Mouse (Mus musculus) intestine, embryonic 15.5 days (tissue): ENCODE results near the gene Ddi1. TPM values are rescaled to one million over a fixed set of nuclear protein-coding genes. Genes with fewer than 3 reads are reported as not detected.

Source experiments
- ATAC-seq: fragments of 200-750 bp; cut with Nextera tagmentation; 2 replicates; pipeline ENCODE4 v1.8.0; 2017; ENCODE audit warnings: moderate TSS enrichment, moderate library complexity
- H3K27ac ChIP-seq: fragments of 300-500 bp; sonication (generic); 2 replicates; pipeline ENCODE4 v1.5.1; 2015; ENCODE audit warnings: mild to moderate bottlenecking, inconsistent platforms
- H3K27me3 ChIP-seq: fragments of 300-500 bp; sonication (generic); replicated peaks from 2 replicates; pipeline ENCODE4 v1.6.1; 2015; ENCODE audit warnings: inconsistent platforms
- H3K36me3 ChIP-seq: fragments of 300-500 bp; sonication (generic); 2 replicates; pipeline ENCODE4 v1.6.1; 2015; ENCODE audit warnings: inconsistent platforms
- H3K4me1 ChIP-seq: fragments of 300-500 bp; sonication (generic); replicated peaks from 2 replicates; pipeline ENCODE4 v1.6.1; 2015; ENCODE audit warnings: inconsistent platforms
- H3K4me2 ChIP-seq: fragments of 300-500 bp; sonication (generic); replicated peaks from 2 replicates; pipeline ENCODE4 v1.6.1; 2015; ENCODE audit warnings: mild to moderate bottlenecking, inconsistent platforms
- H3K4me3 ChIP-seq: fragments of 300-500 bp; sonication (generic); replicated peaks from 2 replicates; pipeline ENCODE4 v1.5.1; 2015; ENCODE audit warnings: inconsistent platforms
- H3K9ac ChIP-seq: fragments of 300-500 bp; sonication (generic); 2 replicates; pipeline ENCODE4 v1.6.1; 2015; ENCODE audit warnings: inconsistent platforms
- H3K9me3 ChIP-seq: fragments of 300-500 bp; sonication (generic); 2 replicates; pipeline ENCODE4 v1.6.1; 2016; ENCODE audit warnings: inconsistent platforms
- WGBS: fragments of 180-500 bp; shearing (Covaris S2); methylation state at CpG from one replicate; pipeline ENCODE4 v1.1.7; 2015; 5-methylcytosine and 5-hydroxymethylcytosine counted together
- polyA plus RNA-seq: library from polyadenylated mRNA; unstranded; fragments of >200 nt; fragmentation: Nextera tagmentation; extraction: Ambion mirVana; gene quantifications from 2 replicates; pipeline ENCODE4 v1.2.1, GENCODE M21; 2015

The Ddi1 gene
- polyA plus RNA-seq, result 0.04 and 0.08 TPM in 2 replicates

GRCm38 (mm10) chr9:6269796-6270280 is at the start of gene Ddi1:
Gene Ddi1, minus strand, starts transcription at chr9:6269846.
- H3K4me1 ChIP-seq, result no peaks in the 10 kb centered on the region
- H3K9me3 ChIP-seq, result no peaks in the 10 kb centered on the region
- no peak for ATAC-seq
- no peak within 1 kb of the TSS for H3K4me3 ChIP-seq
- no peaks in the 10 kb centered on the region for H3K27me3 ChIP-seq
- 65% methylated on average over 1 of the region's 1 CpGs for WGBS
- no peaks in the 10 kb centered on the region for H3K36me3 ChIP-seq
- H3K4me2 ChIP-seq, result no peak within 1 kb of the TSS
- H3K27ac ChIP-seq, result no peak within 1 kb of the TSS
- no peak within 1 kb of the TSS for H3K9ac ChIP-seq

DNA sequence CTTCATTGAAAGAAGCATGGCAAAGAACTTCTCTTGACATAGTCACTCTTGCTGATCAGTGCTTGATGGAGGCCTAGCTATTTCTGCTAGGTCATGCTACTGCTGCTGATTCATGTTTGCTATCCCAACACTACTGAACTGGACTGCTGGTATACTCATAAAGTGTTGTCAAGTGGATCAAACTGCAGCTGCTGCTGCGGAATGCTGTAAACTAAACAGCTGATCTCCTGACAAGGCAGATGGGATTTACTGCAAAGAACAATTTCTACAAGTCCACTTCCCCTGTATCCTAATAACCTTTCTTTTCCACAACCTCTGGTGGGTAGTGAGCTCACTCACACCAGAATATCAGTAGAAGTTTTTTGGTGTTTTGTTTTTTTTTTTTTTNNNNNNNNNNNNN is 47.5 kb upstream of the Ddi1 start:
- Histone ChIP-seq H3K27ac (no peak overlapping the region), H3K36me3 (no peaks in the 10 kb centered on the region), H3K9me3 (no peaks in the 10 kb centered on the region), H3K9ac (no peak overlapping the region), H3K4me2 (no peak overlapping the region), H3K27me3 (no peaks in the 10 kb centered on the region), H3K4me3 (no peak overlapping the region), H3K4me1 (no peaks in the 10 kb centered on the region)
- no peak for ATAC-seq
- whole genome bisulfite sequencing, result 51% methylated on average over 1 of the region's 1 CpGs

DNA sequence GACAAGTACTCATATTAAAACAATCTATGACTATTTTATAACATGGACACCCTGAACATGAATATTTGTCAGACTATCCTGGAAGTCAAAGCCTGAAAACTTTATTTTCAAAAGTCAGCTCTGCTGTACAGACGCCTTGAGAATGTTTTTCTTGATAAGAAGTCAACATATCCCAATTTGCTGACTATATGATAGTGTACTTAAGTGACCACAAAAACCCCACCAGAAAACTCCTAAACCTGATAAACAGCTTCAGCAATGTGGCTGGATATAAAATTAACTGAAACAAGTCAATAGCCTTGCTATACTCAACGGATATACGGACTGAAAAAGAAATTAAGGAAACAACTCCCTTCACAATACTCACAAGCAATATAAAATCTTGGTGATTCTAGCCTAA is 36.2 kb upstream of the Ddi1 start:
- no peaks in the 10 kb centered on the region for H3K36me3 ChIP-seq
- no peak overlapping the region for H3K27ac ChIP-seq
- H3K4me1 ChIP-seq, result no peaks in the 10 kb centered on the region
- WGBS, result 89% methylated on average over 3 of the region's 3 CpGs
- no peaks in the 10 kb centered on the region for H3K27me3 ChIP-seq
- H3K4me3 ChIP-seq, result no peak overlapping the region
- ATAC-seq, result no peak
- no peak overlapping the region for H3K4me2 ChIP-seq
- no peaks in the 10 kb centered on the region for H3K9me3 ChIP-seq
- no peak overlapping the region for H3K9ac ChIP-seq

DNA sequence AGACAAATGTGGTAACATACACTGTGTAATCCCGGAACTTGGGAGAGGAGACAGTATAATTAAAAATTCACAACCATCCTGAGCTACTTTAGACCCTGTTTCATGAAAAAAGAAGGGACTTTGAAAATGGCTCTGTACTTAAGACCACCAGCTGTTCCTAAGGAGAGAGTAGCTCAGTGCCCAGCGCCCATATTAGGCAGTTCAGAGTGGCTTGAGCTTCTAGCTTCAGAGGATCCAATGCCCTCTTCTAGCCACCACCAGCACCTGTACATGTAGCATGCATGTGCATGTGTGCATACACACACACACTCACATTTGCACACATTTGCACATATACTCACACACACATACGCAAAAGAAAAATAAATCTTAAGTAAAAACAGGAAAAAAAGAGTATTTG is 34.9 kb upstream of the Ddi1 start:
- 84% methylated on average over 3 of the region's 3 CpGs for WGBS
- no peak overlapping the region for H3K9ac ChIP-seq
- no peak overlapping the region for H3K4me3 ChIP-seq
- no peaks in the 10 kb centered on the region for H3K4me1 ChIP-seq
- H3K27ac ChIP-seq, result no peak overlapping the region
- H3K4me2 ChIP-seq, result no peak overlapping the region
- H3K9me3 ChIP-seq, result no peaks in the 10 kb centered on the region
- no peak for ATAC-seq
- no peaks in the 10 kb centered on the region for H3K36me3 ChIP-seq
- no peaks in the 10 kb centered on the region for H3K27me3 ChIP-seq

DNA sequence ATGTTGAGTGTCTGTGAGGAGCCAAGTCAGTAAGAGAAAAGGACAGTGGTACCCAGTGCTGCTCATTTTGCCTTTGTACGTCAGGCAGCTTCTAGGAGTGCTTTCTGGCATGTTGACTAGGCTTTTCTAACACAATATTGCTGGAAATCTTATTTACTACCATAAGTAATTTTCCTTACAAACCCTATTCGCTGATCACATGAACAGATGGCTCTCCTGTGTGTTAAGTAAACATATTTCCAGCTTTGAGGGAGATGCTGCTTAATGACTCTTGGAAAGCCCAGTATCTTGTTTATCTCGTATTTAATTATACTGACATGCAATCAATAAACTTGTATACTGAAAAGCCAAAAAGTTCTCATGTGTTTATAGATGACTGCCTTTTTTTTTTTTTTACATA is 32.4 kb upstream of the Ddi1 start:
- Histone ChIP-seq H3K27me3 (no peaks in the 10 kb centered on the region), H3K4me1 (no peaks in the 10 kb centered on the region), H3K36me3 (no peaks in the 10 kb centered on the region), H3K4me2 (no peak overlapping the region), H3K27ac (no peak overlapping the region), H3K9ac (no peak overlapping the region), H3K4me3 (no peak overlapping the region), H3K9me3 (no peaks in the 10 kb centered on the region)
- 50% methylated on average over 3 of the region's 3 CpGs for WGBS
- no peak for ATAC-seq

GRCm38 (mm10) chr9:6298547-6298946 is 28.9 kb upstream of the Ddi1 start:
- no peak overlapping the region for H3K4me2 ChIP-seq
- H3K4me3 ChIP-seq, result no peak overlapping the region
- H3K27me3 ChIP-seq, result no peaks in the 10 kb centered on the region
- no peaks in the 10 kb centered on the region for H3K36me3 ChIP-seq
- H3K27ac ChIP-seq, result no peak overlapping the region
- no peaks in the 10 kb centered on the region for H3K9me3 ChIP-seq
- WGBS, result 76% methylated on average over 2 of the region's 2 CpGs
- no peak for ATAC-seq
- no peaks in the 10 kb centered on the region for H3K4me1 ChIP-seq
- H3K9ac ChIP-seq, result no peak overlapping the region

GRCm38 (mm10) chr9:6289211-6289696 is 19.6 kb upstream of the Ddi1 start:
- H3K9me3 ChIP-seq, result no peaks in the 10 kb centered on the region
- no peak for ATAC-seq

DNA sequence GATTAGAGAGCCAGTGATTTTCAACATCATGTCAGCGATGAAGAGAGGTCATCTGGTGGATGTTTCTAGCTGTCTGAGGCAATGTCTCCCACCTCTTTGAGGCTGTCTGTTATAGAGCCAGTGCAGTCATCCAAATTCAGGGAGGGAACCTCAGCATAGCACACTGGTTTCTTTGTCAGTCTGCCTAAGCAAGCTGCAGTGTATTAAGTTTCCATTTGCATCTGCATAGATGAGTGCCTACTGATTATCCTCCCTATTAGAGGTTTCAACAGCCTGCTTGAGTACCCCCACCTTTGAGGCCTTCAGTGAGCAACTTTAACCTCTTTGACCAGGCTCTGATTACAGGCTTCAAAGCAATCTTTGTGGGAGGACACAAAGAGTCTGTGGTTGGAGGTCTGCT is 17.1 kb upstream of the Ddi1 start:
- 90% methylated on average over 1 of the region's 1 CpGs for WGBS
- no peak for ATAC-seq
- H3K4me3 ChIP-seq, result no peak overlapping the region
- no peak overlapping the region for H3K9ac ChIP-seq
- H3K4me2 ChIP-seq, result no peak overlapping the region
- no peaks in the 10 kb centered on the region for H3K27me3 ChIP-seq
- no peaks in the 10 kb centered on the region for H3K4me1 ChIP-seq
- no peak overlapping the region for H3K27ac ChIP-seq
- no peaks in the 10 kb centered on the region for H3K36me3 ChIP-seq
- no peaks in the 10 kb centered on the region for H3K9me3 ChIP-seq

More at GRCm38 (mm10) chr9:6289211-6289696, 19.6 kb upstream of the Ddi1 start:
- 30% methylated on average over 2 of the region's 2 CpGs for WGBS
- no peak overlapping the region for H3K4me3 ChIP-seq
- no peak overlapping the region for H3K4me2 ChIP-seq
- H3K27me3 ChIP-seq, result no peaks in the 10 kb centered on the region
- H3K9ac ChIP-seq, result no peak overlapping the region
- no peaks in the 10 kb centered on the region for H3K4me1 ChIP-seq
- H3K27ac ChIP-seq, result no peak overlapping the region
- no peaks in the 10 kb centered on the region for H3K36me3 ChIP-seq

GRCm38 (mm10) chr9:6277526-6277925 is 7.9 kb upstream of the Ddi1 start:
- no peak for ATAC-seq

DNA sequence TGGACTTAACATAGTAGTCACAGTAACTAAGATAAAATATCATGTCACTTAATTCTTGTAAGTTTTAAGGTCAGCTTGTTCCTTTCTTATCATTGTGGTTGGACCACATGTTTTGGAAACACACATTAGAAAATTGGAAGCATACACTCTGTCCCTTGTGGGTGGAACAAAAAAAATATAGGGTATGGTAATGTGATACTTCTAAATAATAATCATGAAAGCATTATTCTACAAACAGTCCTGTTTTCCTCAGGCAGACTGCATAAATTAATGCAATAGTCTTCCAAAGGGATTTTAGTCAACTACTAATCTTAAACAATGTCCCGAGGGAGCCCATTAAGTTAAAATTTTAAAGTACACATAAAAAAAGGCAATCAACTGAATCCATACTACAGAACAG is 6.7 kb upstream of the Ddi1 start:
- Histone ChIP-seq H3K27me3 (no peaks in the 10 kb centered on the region), H3K36me3 (no peaks in the 10 kb centered on the region), H3K9ac (no peak overlapping the region), H3K4me1 (no peaks in the 10 kb centered on the region), H3K27ac (no peak overlapping the region), H3K4me3 (no peak overlapping the region), H3K4me2 (no peak overlapping the region), H3K9me3 (no peaks in the 10 kb centered on the region)
- 59% methylated on average over 1 of the region's 1 CpGs for WGBS
- no peak for ATAC-seq

More at GRCm38 (mm10) chr9:6277526-6277925, 7.9 kb upstream of the Ddi1 start:
- Histone ChIP-seq H3K9me3 (no peaks in the 10 kb centered on the region), H3K27ac (no peak overlapping the region), H3K27me3 (no peaks in the 10 kb centered on the region), H3K4me2 (no peak overlapping the region), H3K4me1 (no peaks in the 10 kb centered on the region), H3K36me3 (no peaks in the 10 kb centered on the region), H3K9ac (no peak overlapping the region), H3K4me3 (no peak overlapping the region)

DNA sequence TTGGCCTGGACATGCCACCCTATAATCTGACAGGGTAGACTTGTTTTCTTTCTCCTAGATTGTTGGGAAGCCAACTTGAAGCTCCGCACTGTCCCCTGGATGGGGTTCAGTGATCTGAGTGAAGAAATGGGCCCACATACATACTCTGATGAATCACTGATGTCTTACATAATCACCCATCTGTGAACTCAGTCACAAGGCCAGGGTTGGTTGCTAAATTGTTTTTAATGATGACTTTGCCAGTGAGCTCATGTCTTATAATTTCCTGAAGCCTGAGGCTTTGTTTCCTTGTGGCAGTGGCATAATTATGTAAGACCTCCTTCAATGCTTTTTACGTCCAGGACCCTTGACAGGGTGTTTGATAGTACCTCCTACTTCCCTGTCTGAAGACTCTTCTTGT is 4.8 kb downstream of the Ddi1 start:
- ATAC-seq, result no peak
- H3K27me3 ChIP-seq, result no peaks in the 10 kb centered on the region
- no peak overlapping the region for H3K4me3 ChIP-seq
- no peaks in the 10 kb centered on the region for H3K36me3 ChIP-seq
- no peaks in the 10 kb centered on the region for H3K9me3 ChIP-seq
- no peak overlapping the region for H3K4me2 ChIP-seq
- WGBS, result 85% methylated on average over 2 of the region's 2 CpGs
- no peaks in the 10 kb centered on the region for H3K4me1 ChIP-seq
- no peak overlapping the region for H3K9ac ChIP-seq
- no peak overlapping the region for H3K27ac ChIP-seq

- H3K4me1 ChIP-seq, result no peaks in the 10 kb centered on the region
- H3K9ac ChIP-seq, result no peak overlapping the region
- H3K4me2 ChIP-seq, result no peak overlapping the region
- no peak for ATAC-seq
- H3K9me3 ChIP-seq, result no peaks in the 10 kb centered on the region
- H3K27ac ChIP-seq, result no peak overlapping the region
- no peaks in the 10 kb centered on the region for H3K36me3 ChIP-seq
- H3K27me3 ChIP-seq, result no peaks in the 10 kb centered on the region
- no peak overlapping the region for H3K4me3 ChIP-seq
Measured at GRCm38 (mm10) chr9:6257072-6257471, 12.6 kb downstream of the Ddi1 start.

GRCm38 (mm10) chr9:6251990-6252389 is 17.7 kb downstream of the Ddi1 start:
- 76% methylated on average over 2 of the region's 2 CpGs for WGBS
- no peak for ATAC-seq
- Histone ChIP-seq H3K27ac (no peak overlapping the region), H3K36me3 (no peaks in the 10 kb centered on the region), H3K9me3 (no peaks in the 10 kb centered on the region), H3K27me3 (no peaks in the 10 kb centered on the region), H3K4me3 (no peak overlapping the region), H3K4me2 (no peak overlapping the region), H3K9ac (no peak overlapping the region), H3K4me1 (no peaks in the 10 kb centered on the region)
